Mouse (Mus musculus): ENCODE results near the gene Nceh1.
A peak's percentile ranks its signal among the peaks of the same experiment; 100 is the strongest.

Gene Nceh1

GRCm38 (mm10) chr3:27182733-27183600, at the start of gene Nceh1:
Gene Nceh1 (plus strand): TSS chr3:27182965.
- peak; percentile 97 for DNase-seq

- no peak for DNase-seq
These were observed 42.7 kb upstream of the Nceh1 start for GRCm38 (mm10) chr3:27140101-27140500.

- DNase-seq: no peak
These were observed 39.2 kb upstream of the Nceh1 start for GRCm38 (mm10) chr3:27143570-27143969.

- DNase-seq: no peak
These were observed 37.0 kb upstream of the Nceh1 start for GRCm38 (mm10) chr3:27145733-27146132.

GRCm38 (mm10) chr3:27153191-27153671, 29.5 kb upstream of the Nceh1 start:
- DNase-seq: no peak

- DNase-seq: peak; percentile 100
These were observed 29.0 kb upstream of the Nceh1 start, which contains the start of gene Ect2 for GRCm38 (mm10) chr3:27153701-27154209. Gene Ect2 (minus strand): TSS chr3:27153878.

GRCm38 (mm10) chr3:27154280-27154679, 28.5 kb upstream of the Nceh1 start:
- DNase-seq: no peak

GRCm38 (mm10) chr3:27155051-27155855, 27.5 kb upstream of the Nceh1 start:
- peak; percentile 11 for DNase-seq

GRCm38 (mm10) chr3:27155856-27156593, 26.7 kb upstream of the Nceh1 start:
- DNase-seq: no peak

GRCm38 (mm10) chr3:27156594-27156949, 26.2 kb upstream of the Nceh1 start:
- no peak for DNase-seq

- DNase-seq: no peak
These were observed 23.9 kb upstream of the Nceh1 start for GRCm38 (mm10) chr3:27158910-27159309.

GRCm38 (mm10) chr3:27161645-27162409, 20.9 kb upstream of the Nceh1 start:
- DNase-seq: no peak

- no peak for DNase-seq
These were observed 20.4 kb upstream of the Nceh1 start for GRCm38 (mm10) chr3:27162410-27162804.

- no peak for DNase-seq
These were observed 17.2 kb upstream of the Nceh1 start for GRCm38 (mm10) chr3:27165481-27166065.

- DNase-seq: no peak
These were observed 12.5 kb upstream of the Nceh1 start for GRCm38 (mm10) chr3:27170257-27170656.

GRCm38 (mm10) chr3:27179711-27180110, 3.1 kb upstream of the Nceh1 start:
- no peak for DNase-seq

GRCm38 (mm10) chr3:27183601-27184175, 923 bp downstream of the Nceh1 start:
- peak; percentile 46 for DNase-seq

- no peak for DNase-seq
These were observed 5.6 kb downstream of the Nceh1 start for GRCm38 (mm10) chr3:27188386-27188785.

- peak; percentile 73 for DNase-seq
These were observed 6.8 kb downstream of the Nceh1 start for GRCm38 (mm10) chr3:27189320-27190261.

- DNase-seq: no peak
These were observed 8.1 kb downstream of the Nceh1 start for GRCm38 (mm10) chr3:27190865-27191264.
